Mouse (Mus musculus): ENCODE data around the gene Optc.

Gene Optc

GRCm38 (mm10) chr1:133918088-133918470, 10.3 kb upstream of the Optc start:
- no peak for DNase-seq (ENCODE audit: low spot score)

- no peak for DNase-seq (ENCODE audit: low spot score)
Measured at GRCm38 (mm10) chr1:133917456-133918087, 9.8 kb upstream of the Optc start.

- peak; percentile 81 for DNase-seq (ENCODE audit: low spot score)
Measured at GRCm38 (mm10) chr1:133915723-133916355, 8.0 kb upstream of the Optc start.

DNA sequence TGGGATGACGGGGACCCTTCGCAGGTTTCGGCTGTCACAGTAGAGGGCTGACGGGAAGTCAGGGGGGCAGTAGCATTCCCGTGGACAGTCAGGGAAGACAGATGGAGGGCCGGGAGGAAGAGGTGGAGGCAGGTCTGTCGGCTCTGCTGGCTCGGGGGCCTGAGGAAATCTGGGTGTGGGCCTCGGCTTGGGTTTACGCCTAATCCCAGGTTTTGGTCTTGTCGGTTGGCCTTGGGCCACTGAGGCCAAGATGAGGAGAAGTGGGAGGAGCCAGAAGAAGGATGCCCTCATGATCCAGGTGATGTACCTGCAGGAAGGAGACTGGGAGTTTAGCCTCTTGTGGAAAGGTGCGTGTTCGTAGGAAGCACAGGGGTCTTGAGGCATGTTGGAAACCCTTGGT, 7.3 kb upstream of the Optc start:
- DNase-seq (ENCODE audit: low spot score), result no peak

DNA sequence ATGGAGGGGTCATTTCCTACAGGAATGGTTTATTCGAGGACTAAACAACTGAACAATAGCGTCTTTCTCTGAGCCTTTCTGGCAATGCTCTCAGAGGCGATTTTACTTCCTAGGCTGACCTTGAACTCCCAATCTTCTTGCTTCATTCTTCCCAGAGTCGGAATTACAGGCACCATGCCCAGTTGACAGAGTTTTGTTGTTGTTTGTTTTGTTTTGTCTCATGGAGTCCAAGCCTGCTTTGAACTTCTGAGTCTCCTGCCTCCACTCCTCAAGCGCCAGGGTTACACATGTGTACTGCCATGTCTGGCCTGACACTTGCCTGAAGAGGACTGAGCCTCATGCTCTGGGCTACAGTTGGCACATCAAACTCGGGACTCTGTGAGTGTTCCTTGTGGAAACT, 5.2 kb upstream of the Optc start:
- no peak for DNase-seq (ENCODE audit: low spot score)

GRCm38 (mm10) chr1:133911456-133911855, 3.7 kb upstream of the Optc start:
- DNase-seq (ENCODE audit: low spot score), result no peak

- DNase-seq (ENCODE audit: low spot score), result no peak
Measured at GRCm38 (mm10) chr1:133911008-133911407, 3.2 kb upstream of the Optc start.

- no peak for DNase-seq (ENCODE audit: low spot score)
Measured at GRCm38 (mm10) chr1:133910108-133910507, 2.3 kb upstream of the Optc start.

- DNase-seq (ENCODE audit: low spot score), result no peak
Measured at GRCm38 (mm10) chr1:133908659-133909575, 1.1 kb upstream of the Optc start.

DNA sequence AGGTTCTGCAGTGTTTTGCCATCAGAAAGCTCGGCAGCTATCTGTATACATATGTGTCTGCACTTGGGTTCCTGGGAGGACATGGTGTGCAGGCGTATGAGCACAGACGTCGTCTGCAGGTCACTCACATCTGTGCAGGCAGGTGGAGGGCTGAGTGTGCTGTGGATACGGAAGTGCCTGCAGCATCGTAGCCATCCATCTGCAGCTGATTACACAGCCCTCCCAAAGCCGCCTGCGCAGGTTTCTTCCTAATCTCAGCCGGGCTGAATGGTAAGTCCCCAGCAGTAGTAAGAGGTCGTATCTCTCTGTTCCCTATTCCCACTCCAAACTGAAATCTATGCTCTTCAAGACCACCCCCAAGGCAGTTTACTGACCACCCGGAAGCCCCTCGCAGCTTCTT, 1.4 kb downstream of the Optc start:
- DNase-seq (ENCODE audit: low spot score), result no peak

- DNase-seq (ENCODE audit: low spot score), result no peak
Measured at GRCm38 (mm10) chr1:133900825-133901224, 7.0 kb downstream of the Optc start.

DNA sequence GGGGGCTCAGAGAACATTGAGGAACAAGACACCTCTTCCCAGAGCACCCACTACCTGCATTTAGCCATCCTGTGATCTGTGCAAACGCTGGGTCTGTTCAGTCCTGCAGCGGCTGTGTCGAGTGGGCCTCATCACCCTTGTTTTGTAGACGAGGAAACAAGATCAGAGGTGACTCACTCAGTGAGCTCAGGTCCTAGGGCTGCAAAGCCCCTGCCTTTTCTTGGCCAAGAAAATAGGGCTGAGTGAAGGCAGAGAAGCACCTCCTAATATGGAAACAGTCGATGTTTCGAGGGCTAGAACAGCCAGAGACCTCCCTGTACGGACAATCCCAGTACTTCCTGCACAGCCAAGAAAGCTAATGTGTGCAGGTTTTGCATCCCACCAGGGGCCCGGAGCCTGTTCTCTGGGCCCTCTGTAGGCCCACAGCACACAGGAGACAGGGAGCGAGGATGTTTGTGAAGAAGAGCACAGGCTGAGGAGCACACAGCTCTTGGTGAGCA, 8.7 kb downstream of the Optc start:
- no peak for DNase-seq (ENCODE audit: low spot score)

- no peak for DNase-seq (ENCODE audit: low spot score)
Measured at GRCm38 (mm10) chr1:133897293-133897692, 10.5 kb downstream of the Optc start.

DNA sequence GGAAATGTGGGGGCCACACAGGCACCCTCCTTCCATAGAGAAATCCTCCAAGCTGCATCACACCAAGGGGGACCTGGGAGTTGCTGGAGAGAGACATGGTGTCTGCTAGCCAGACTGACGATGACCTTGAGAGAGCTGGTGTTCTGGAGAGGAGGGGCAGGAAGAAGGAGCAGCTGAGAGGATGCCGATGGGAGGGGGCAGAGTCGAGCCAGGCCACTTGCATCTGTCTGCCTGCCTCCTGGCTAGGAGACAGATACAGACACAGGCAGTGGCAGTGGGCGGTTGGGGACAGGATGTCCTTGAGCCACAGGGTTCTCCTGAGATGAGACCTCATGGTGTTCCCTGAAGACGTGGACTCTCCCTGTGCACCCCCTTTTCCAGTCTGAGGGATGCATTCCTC, 16.3 kb downstream of the Optc start:
- peak; percentile 75 for DNase-seq (ENCODE audit: low spot score)

DNA sequence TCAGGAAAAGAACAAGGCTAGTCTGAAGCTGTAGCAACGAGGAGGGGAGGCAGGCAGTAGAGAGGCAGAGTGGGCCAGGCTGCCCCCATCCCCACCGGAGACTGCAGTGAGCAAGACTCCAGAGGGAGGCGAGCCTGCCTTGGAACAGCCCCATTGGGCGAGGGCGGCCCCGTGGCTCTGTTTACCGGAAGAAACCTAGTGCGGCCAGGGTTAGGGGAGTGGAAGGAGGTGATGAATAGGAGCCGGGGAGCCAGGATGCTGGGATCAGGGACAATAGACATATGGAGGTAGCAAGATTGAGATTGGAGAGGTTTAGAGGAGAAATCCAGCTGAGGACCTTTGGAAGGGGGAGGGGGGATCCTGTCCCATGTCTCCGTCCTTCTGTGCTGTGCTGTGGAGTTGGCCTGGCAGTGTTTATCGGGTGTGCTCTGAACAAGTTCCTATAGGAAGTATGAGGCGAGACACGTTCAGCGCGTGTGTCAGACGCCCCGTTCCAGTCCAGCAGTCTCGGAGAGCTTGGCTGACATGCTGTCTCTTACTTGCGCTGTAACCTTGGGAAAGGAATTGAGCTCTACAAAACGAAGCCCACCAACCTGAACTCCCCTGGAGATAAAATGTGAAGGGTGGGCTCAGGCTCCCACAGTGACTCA, 17.7 kb downstream of the Optc start:
- no peak for DNase-seq (ENCODE audit: low spot score)

DNA sequence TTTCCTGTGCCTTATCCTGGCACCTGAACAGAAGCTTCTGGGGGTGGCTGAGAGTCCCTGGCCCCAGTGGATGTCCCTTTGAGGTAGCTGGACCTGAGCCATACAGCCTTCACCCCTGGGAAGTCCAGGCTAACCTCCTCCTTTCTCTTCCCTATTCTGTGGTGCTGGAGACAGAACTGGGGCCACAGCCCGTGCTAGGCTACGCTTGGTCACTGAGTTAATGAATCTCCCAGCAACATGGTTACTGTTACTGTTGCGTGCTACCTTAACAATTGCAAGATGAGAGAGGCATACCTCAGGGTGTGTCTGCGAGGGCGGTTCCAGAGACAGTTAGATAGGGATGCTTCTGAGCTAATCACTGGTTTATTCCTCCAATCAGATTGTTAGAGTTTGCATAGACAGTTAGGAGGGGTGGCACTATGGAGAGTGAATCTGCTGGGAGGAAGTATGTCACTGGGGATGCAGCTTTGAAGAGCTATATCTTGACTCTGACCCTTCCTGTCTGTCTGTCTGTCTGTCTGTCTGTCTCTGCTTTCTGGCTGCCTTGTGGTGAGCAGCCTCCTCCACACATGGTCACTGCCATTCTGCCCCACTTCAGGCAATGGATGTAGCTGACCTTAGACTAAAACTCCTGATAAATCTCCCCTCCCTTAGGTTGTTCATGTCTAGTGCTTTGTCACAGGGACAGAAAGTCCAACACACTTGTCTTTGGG, 20.1 kb downstream of the Optc start:
- no peak for DNase-seq (ENCODE audit: low spot score)

GRCm38 (mm10) chr1:133887044-133887443, 20.8 kb downstream of the Optc start:
- DNase-seq (ENCODE audit: low spot score), result no peak

- DNase-seq (ENCODE audit: low spot score), result no peak
Measured at GRCm38 (mm10) chr1:133886431-133886830, 21.4 kb downstream of the Optc start.

DNA sequence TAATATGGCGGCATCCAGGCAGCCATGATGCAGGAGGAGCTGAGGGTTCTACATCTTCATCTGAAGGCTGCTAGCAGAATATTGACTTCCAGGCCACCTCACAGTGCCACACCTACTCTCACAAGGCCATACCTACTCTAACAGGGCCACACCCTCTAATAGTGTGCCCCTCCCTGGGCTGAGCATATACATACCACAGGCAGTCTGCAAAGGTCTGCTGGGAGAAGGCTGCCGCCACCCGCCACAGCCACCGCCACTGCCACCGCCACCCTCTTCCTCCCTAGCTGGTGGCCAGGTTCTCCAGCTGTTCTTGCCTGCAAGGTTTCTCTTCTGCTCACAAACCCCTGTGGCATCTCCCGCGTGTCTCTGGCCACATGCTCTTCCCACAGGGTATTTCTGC, 22.0 kb downstream of the Optc start:
- no peak for DNase-seq (ENCODE audit: low spot score)

GRCm38 (mm10) chr1:133884746-133885145, 23.1 kb downstream of the Optc start:
- DNase-seq (ENCODE audit: low spot score), result no peak

- DNase-seq (ENCODE audit: low spot score), result no peak
Measured at GRCm38 (mm10) chr1:133884090-133884489, 23.7 kb downstream of the Optc start.
